Mouse (Mus musculus): Measurements from ENCODE around the gene 5430427O19Rik.

Gene 5430427O19Rik

DNA sequence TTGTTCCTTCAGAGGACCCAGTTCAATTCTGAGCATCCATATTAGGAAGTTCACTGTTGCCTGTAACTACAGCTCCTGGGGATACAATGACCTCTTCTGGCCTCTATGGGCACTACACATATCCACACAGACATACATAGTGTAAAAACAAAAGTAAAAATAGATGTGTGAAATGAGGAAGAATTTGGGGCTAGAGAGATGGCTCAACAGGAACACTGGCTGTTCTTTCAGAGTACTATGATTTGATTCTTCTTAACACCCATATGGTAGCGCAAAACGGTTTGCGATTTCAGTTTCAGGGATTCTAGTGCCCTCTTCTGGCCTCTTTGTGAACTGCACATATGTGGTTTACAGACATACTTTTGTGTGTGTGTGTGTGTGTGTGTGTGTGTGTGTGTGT, 48.9 kb downstream of the 5430427O19Rik start:
- H3K27me3 ChIP-seq (ENCODE audit: control insufficient read depth, insufficient read depth, low read length, poor library complexity, severe bottlenecking) = no peaks in the 10 kb centered on the region
- H3K36me3 ChIP-seq (ENCODE audit: control insufficient read depth, insufficient read depth, low read length, poor library complexity, severe bottlenecking) = no peaks in the 10 kb centered on the region
- peak; percentile 75 for DNase-seq (ENCODE audit: low read depth, low spot score)

GRCm38 (mm10) chrX:85932991-85933390, 62.8 kb downstream of the 5430427O19Rik start:
- H3K27me3 ChIP-seq (ENCODE audit: control insufficient read depth, insufficient read depth, low read length, poor library complexity, severe bottlenecking) = no peaks in the 10 kb centered on the region
- peak; percentile 29 for DNase-seq (ENCODE audit: low read depth, low spot score)
- no peaks in the 10 kb centered on the region for H3K36me3 ChIP-seq (ENCODE audit: control insufficient read depth, insufficient read depth, low read length, poor library complexity, severe bottlenecking)
